Mouse (Mus musculus): ENCODE data around the gene Gm13101.
"Not testable (repeated sequence)": the region's sequence is repeated elsewhere in the genome, so short reads cannot be mapped to it uniquely, and the experiment has no call there.

GRCm38 (mm10) chr4:143966850-143967249 is at the start of gene Gm13101:
- not testable (repeated sequence) for TF ChIP-seq MYC (IDR thresholded peaks at IDR 0.05; ENCODE audit: low read depth, low read length); CTCF (conservative IDR thresholded peaks at IDR 0.05 in 1 of 2, IDR thresholded peaks at IDR 0.05 in 1 of 2; ENCODE audit: low read depth in 2 of 2, low read length in 2 of 2); USF1 (IDR thresholded peaks at IDR 0.05; ENCODE audit: low read depth, low read length)

Measured in CH12.LX (cell line).